Mouse (Mus musculus): ENCODE data around the gene Ush2a.

Gene Ush2a

GRCm38 (mm10) chr1:188878531-188879055 is 616.8 kb downstream of the Ush2a start:
- DNase-seq (ENCODE audit: low spot score in 2 of 2) = no peak

GRCm38 (mm10) chr1:188896906-188897551 is 635.2 kb downstream of the Ush2a start:
- DNase-seq (ENCODE audit: low spot score in 2 of 2) = no peak

GRCm38 (mm10) chr1:188904091-188904490 is 642.3 kb downstream of the Ush2a start:
- no peak for DNase-seq (ENCODE audit: low spot score in 2 of 2)

- DNase-seq (ENCODE audit: low spot score in 2 of 2) = no peak
Measured at GRCm38 (mm10) chr1:188906175-188906574, 644.4 kb downstream of the Ush2a start.

- DNase-seq (ENCODE audit: low spot score in 2 of 2) = no peak
Measured at GRCm38 (mm10) chr1:188910656-188911055, 648.8 kb downstream of the Ush2a start.

- peak in 1 of 2 experiments; percentile 5 for DNase-seq (ENCODE audit: low spot score in 2 of 2)
Measured at GRCm38 (mm10) chr1:188919946-188920345, 658.1 kb downstream of the Ush2a start.

- DNase-seq (ENCODE audit: low spot score in 2 of 2) = no peak
Measured at GRCm38 (mm10) chr1:188937246-188937780, 675.5 kb downstream of the Ush2a start.

- DNase-seq (ENCODE audit: low spot score in 2 of 2) = no peak
Measured at GRCm38 (mm10) chr1:188945326-188945725, 683.5 kb downstream of the Ush2a start.

- DNase-seq (ENCODE audit: low spot score in 2 of 2) = no peak
Measured at GRCm38 (mm10) chr1:188946849-188947248, 685.0 kb downstream of the Ush2a start.

- peak; percentile 9 to 16 for DNase-seq (ENCODE audit: low spot score in 2 of 2)
Measured at GRCm38 (mm10) chr1:188947794-188948193, 686.0 kb downstream of the Ush2a start.

GRCm38 (mm10) chr1:188948276-188948675 is 686.5 kb downstream of the Ush2a start:
- DNase-seq (ENCODE audit: low spot score in 2 of 2) = no peak

GRCm38 (mm10) chr1:188951091-188951490 is 689.3 kb downstream of the Ush2a start:
- no peak for DNase-seq (ENCODE audit: low spot score in 2 of 2)

- no peak for DNase-seq (ENCODE audit: low spot score in 2 of 2)
Measured at GRCm38 (mm10) chr1:188952501-188952900, 690.7 kb downstream of the Ush2a start.

GRCm38 (mm10) chr1:188973078-188973477 is 711.3 kb downstream of the Ush2a start:
- DNase-seq (ENCODE audit: low spot score in 2 of 2) = no peak

- no peak for DNase-seq (ENCODE audit: low spot score in 2 of 2)
Measured at GRCm38 (mm10) chr1:188973926-188974325, 712.1 kb downstream of the Ush2a start.

GRCm38 (mm10) chr1:188980050-188980449 is 718.2 kb downstream of the Ush2a start:
- peak; percentile 29 to 52 for DNase-seq (ENCODE audit: low spot score in 2 of 2)

GRCm38 (mm10) chr1:188993218-188993617 is 731.4 kb downstream of the Ush2a start:
- DNase-seq (ENCODE audit: low spot score in 2 of 2) = no peak

- DNase-seq (ENCODE audit: low spot score in 2 of 2) = no peak
Measured at GRCm38 (mm10) chr1:188997921-188998320, 736.1 kb downstream of the Ush2a start.

- DNase-seq (ENCODE audit: low spot score in 2 of 2) = no peak
Measured at GRCm38 (mm10) chr1:188999981-189000380, 738.2 kb downstream of the Ush2a start.

GRCm38 (mm10) chr1:189001815-189002214 is 740.0 kb downstream of the Ush2a start:
- DNase-seq (ENCODE audit: low spot score in 2 of 2) = no peak

- DNase-seq (ENCODE audit: low spot score in 2 of 2) = no peak
Measured at GRCm38 (mm10) chr1:189004774-189005173, 743.0 kb downstream of the Ush2a start.

- DNase-seq (ENCODE audit: low spot score in 2 of 2) = no peak
Measured at GRCm38 (mm10) chr1:189006267-189006666, 744.4 kb downstream of the Ush2a start.

- no peak for DNase-seq (ENCODE audit: low spot score in 2 of 2)
Measured at GRCm38 (mm10) chr1:189006826-189007225, 745.0 kb downstream of the Ush2a start.

All from frontal cortex, postnatal 25 days (tissue).